Mouse (Mus musculus) ES-Bruce4 (cell line): ENCODE results near the gene Raet1e.
"Not testable (repeated sequence)": the region's sequence is repeated elsewhere in the genome, so short reads cannot be mapped to it uniquely, and the experiment has no call there.

Source experiments
- CTCF ChIP-seq: IDR thresholded peaks from one replicate; pipeline ENCODE4 v1.8.1; 2011; ENCODE audit warnings: low read depth, low read length
- EP300 ChIP-seq: IDR thresholded peaks from 2 replicates; pipeline ENCODE4 v1.6.1; 2011; ENCODE audit warnings: low read depth, low read length; ENCODE audit not compliant: insufficient read depth
- POLR2A ChIP-seq: IDR thresholded peaks from one replicate; pipeline ENCODE4 v1.8.1; 2011; ENCODE audit warnings: low read length; ENCODE audit not compliant: insufficient read depth

- not testable (repeated sequence) for TF ChIP-seq CTCF, EP300, POLR2A
These were observed 4.9 kb downstream of the Raet1e start for GRCm38 (mm10) chr10:22163279-22163678.
